Mouse (Mus musculus) lung, embryonic 16.5 days (tissue): ENCODE results near the gene Myd88. TPM values are rescaled to one million over a fixed set of nuclear protein-coding genes. Genes with fewer than 3 reads are reported as not detected.

Experiments
- ATAC-seq: fragments of 200-750 bp; cut with Nextera tagmentation; 2 replicates; pipeline ENCODE4 v1.8.0; 2017; ENCODE audit warnings: low read depth, mild to moderate bottlenecking, moderate library complexity
- H3K27ac ChIP-seq: fragments of 300-500 bp; sonication (generic); 2 replicates; pipeline ENCODE4 v1.5.1; 2014; ENCODE audit warnings: mild to moderate bottlenecking, control low read depth, low read length
- H3K27me3 ChIP-seq: fragments of 300-500 bp; sonication (generic); 2 replicates; pipeline ENCODE4 v1.6.1; 2014; ENCODE audit warnings: low read depth, low read length, mixed read lengths; ENCODE audit not compliant: control insufficient read depth, insufficient read depth
- H3K36me3 ChIP-seq: fragments of 300-500 bp; sonication (generic); 2 replicates; pipeline ENCODE4 v1.6.1; 2014; ENCODE audit warnings: low read length; ENCODE audit not compliant: control insufficient read depth, insufficient read depth
- H3K4me1 ChIP-seq: fragments of 300-500 bp; sonication (generic); replicated peaks from 2 replicates; pipeline ENCODE4 v1.6.1; 2014; ENCODE audit warnings: low read length, mixed read lengths; ENCODE audit not compliant: control insufficient read depth, insufficient read depth
- H3K4me2 ChIP-seq: fragments of 300-500 bp; sonication (generic); 2 replicates; pipeline ENCODE4 v1.6.1; 2014; ENCODE audit warnings: low read depth, low read length, control low read depth
- H3K4me3 ChIP-seq: fragments of 300-500 bp; sonication (generic); 2 replicates; pipeline ENCODE4 v1.5.1; 2014; ENCODE audit warnings: mild to moderate bottlenecking, low read length, control low read depth
- H3K9ac ChIP-seq: fragments of 300-500 bp; sonication (generic); 2 replicates; pipeline ENCODE4 v1.6.1; 2014; ENCODE audit warnings: low read length, control low read depth
- H3K9me3 ChIP-seq: fragments of 300-500 bp; sonication (generic); 2 replicates; pipeline ENCODE4 v1.6.1; 2016; ENCODE audit warnings: low read length; ENCODE audit not compliant: control insufficient read depth
- WGBS: fragments of 180-500 bp; shearing (Covaris S2); extraction: QIAGEN DNeasy Blood & Tissue Kit; methylation state at CpG from one replicate; pipeline ENCODE4 v1.1.7; 2014; 5-methylcytosine and 5-hydroxymethylcytosine counted together
- polyA plus RNA-seq: library from polyadenylated mRNA; unstranded; fragments of >200 nt; fragmentation: Nextera tagmentation; extraction: Ambion mirVana; gene quantifications from 2 replicates; pipeline ENCODE4 v1.2.1, GENCODE M21; 2015

Gene Myd88
- polyA plus RNA-seq, 1 experiment from 2014 or later: 36.5 TPM

DNA sequence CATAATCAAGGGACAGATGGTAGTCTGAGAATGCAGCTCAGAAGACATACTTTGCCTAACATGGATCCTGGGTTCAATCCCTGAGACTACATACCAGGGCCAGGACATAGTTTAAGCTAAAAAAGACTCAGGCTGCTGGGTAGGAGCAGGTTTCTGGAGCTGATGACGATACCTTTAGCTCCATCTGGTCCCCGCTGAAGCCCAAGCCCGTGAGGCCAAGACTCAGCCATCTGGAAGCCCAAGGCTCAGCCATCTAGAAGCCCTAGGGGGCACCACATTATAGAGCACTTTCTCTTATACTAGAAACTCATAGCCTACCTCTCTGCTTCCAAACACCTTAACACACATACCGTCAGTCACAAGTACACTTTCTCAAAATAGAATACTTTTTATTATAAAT lies 5.6 kb downstream of the Myd88 start:
- Histone ChIP-seq H3K36me3 (peaks cover 5% of the 10 kb centered on the region; the same call in 1 of the 2 replicates), H3K4me1 (peaks cover 15% of the 10 kb centered on the region), H3K27ac (no peak overlapping the region), H3K9ac (no peak overlapping the region), H3K27me3 (no peaks in the 10 kb centered on the region), H3K4me3 (no peak overlapping the region), H3K9me3 (no peaks in the 10 kb centered on the region), H3K4me2 (no peak overlapping the region)
- no peak for ATAC-seq
- WGBS: 73% methylated on average over 4 of the region's 4 CpGs

DNA sequence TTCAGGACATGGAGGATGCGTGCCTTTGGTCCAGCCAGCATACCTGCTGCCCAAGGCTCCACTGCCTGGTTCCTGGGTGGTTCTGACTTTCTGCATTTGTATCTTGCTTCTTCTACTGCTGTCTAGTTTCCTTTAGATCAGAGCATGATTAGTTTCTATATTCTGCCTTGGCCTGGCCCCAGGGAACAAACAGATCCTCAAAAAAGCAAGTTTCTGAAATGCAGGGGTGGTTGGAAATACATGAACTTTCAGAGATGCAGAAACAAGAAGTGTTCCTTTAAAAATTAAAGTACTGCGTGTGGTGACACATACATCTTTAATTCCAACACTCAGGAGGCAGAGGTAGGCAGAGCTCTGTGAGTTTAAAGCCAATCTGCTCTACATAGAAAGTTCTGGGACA lies 6.4 kb downstream of the Myd88 start:
- H3K36me3 ChIP-seq: peaks cover 5% of the 10 kb centered on the region; the same call in 1 of the 2 replicates
- ATAC-seq: no peak
- no peak overlapping the region for H3K4me3 ChIP-seq
- no peak overlapping the region for H3K9ac ChIP-seq
- no peaks in the 10 kb centered on the region for H3K27me3 ChIP-seq
- no peak overlapping the region for H3K4me2 ChIP-seq
- WGBS: 79% methylated on average over 2 of the region's 2 CpGs
- H3K27ac ChIP-seq: peak overlapping the region; percentile 9
- H3K4me1 ChIP-seq: peaks cover 11% of the 10 kb centered on the region; the same call in 1 of the 2 replicates
- no peaks in the 10 kb centered on the region for H3K9me3 ChIP-seq

DNA sequence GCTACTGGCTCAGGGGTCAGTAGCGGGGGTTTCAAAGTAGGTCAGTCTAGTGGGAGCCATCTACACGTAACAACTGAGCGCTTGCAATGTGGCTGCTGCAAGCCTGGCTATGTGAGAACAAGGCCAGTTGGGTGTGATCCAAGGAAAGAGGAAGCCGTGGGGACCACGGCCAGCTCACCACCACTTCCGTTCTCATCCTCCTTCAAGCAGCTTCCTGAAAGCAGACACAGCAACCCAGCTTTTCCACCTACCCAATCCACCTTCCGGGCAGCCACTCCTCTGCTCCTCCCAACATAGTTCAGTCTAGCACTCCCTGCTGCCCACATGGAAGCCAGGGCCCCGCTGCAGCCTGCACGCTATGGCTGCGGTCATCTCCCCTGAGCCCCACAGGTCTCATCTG lies 6.9 kb downstream of the Myd88 start:
- Histone ChIP-seq H3K4me2 (no peak overlapping the region), H3K27me3 (no peaks in the 10 kb centered on the region), H3K4me1 (peaks cover 11% of the 10 kb centered on the region; the same call in 1 of the 2 replicates), H3K27ac (peak overlapping the region; percentile 9), H3K36me3 (peaks cover 5% of the 10 kb centered on the region; the same call in 1 of the 2 replicates), H3K9ac (no peak overlapping the region), H3K4me3 (no peak overlapping the region), H3K9me3 (no peaks in the 10 kb centered on the region)
- 22% methylated on average over 10 of the region's 10 CpGs for WGBS
- peak; percentile 57 for ATAC-seq

DNA sequence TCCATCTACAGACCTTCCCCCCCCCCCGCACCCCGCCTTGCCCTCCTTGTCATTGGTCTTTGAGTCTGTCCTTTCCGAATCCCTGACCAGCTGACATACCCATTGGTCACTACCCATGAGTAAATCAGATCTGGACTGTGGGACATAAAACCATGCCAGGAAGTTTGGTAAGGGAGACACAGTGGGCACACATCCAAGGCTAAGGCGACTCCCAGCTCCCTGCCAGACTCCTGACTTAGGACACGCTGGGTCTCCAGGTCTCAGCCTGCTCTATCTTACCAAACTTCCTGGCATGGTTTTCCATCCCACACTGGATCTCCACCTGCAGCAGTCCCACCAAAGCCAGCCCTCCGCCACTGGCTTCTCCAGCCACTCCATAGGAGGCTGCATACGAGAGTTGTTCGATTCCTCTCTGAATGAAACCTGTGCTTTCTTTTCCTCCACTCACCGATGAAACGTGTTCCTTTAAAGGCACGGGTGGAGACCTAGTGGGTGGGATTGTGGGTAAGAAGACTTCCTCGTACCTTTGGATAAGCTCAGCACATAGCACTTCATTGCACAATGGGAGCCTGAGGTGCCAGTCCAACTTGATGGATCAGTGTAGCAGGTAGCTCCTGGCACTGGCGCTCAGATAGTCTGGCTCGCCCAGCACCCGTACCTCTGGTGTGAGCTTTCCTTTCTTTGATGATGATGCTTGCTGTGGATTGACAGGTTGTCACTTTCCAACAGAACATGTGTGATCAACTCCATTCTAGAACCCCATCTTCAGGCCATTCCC lies 10.8 kb downstream of the Myd88 start:
- peaks cover 8% of the 10 kb centered on the region; the same call in 1 of the 2 replicates for H3K4me1 ChIP-seq
- H3K27ac ChIP-seq: no peak overlapping the region
- no peaks in the 10 kb centered on the region for H3K27me3 ChIP-seq
- H3K4me3 ChIP-seq: no peak overlapping the region
- ATAC-seq: no peak
- no peak overlapping the region for H3K9ac ChIP-seq
- no peaks in the 10 kb centered on the region for H3K36me3 ChIP-seq
- 84% methylated on average over 15 of the region's 15 CpGs for WGBS
- no peak overlapping the region for H3K4me2 ChIP-seq
- H3K9me3 ChIP-seq: no peaks in the 10 kb centered on the region

- Histone ChIP-seq H3K9me3 (no peaks in the 10 kb centered on the region), H3K27me3 (no peaks in the 10 kb centered on the region), H3K9ac (no peak overlapping the region), H3K4me1 (no peaks in the 10 kb centered on the region), H3K4me3 (no peak overlapping the region), H3K27ac (no peak overlapping the region), H3K4me2 (no peak overlapping the region), H3K36me3 (no peaks in the 10 kb centered on the region)
- ATAC-seq: no peak
- WGBS: 72% methylated on average over 3 of the region's 3 CpGs
Observed at GRCm38 (mm10) chr9:119328488-119328887, 12.7 kb downstream of the Myd88 start.

- Histone ChIP-seq H3K9ac (no peak overlapping the region), H3K9me3 (no peaks in the 10 kb centered on the region), H3K4me2 (no peak overlapping the region), H3K4me3 (no peak overlapping the region), H3K27ac (no peak overlapping the region), H3K36me3 (no peaks in the 10 kb centered on the region), H3K4me1 (peaks cover 13% of the 10 kb centered on the region), H3K27me3 (no peaks in the 10 kb centered on the region)
- ATAC-seq: no peak
- 61% methylated on average over 1 of the region's 1 CpGs for WGBS
Observed at GRCm38 (mm10) chr9:119324130-119324529, 17.1 kb downstream of the Myd88 start.

GRCm38 (mm10) chr9:119323260-119323645 lies 18.0 kb downstream of the Myd88 start:
- Histone ChIP-seq H3K4me1 (peaks cover 13% of the 10 kb centered on the region), H3K9me3 (no peaks in the 10 kb centered on the region), H3K36me3 (no peaks in the 10 kb centered on the region), H3K9ac (peak overlapping the region; percentile 79), H3K27ac (peak overlapping the region; percentile 95), H3K27me3 (no peaks in the 10 kb centered on the region), H3K4me2 (peak overlapping the region; percentile 94), H3K4me3 (peak overlapping the region; percentile 91)
- ATAC-seq: no peak
- 3% methylated on average over 9 of the region's 9 CpGs for WGBS

DNA sequence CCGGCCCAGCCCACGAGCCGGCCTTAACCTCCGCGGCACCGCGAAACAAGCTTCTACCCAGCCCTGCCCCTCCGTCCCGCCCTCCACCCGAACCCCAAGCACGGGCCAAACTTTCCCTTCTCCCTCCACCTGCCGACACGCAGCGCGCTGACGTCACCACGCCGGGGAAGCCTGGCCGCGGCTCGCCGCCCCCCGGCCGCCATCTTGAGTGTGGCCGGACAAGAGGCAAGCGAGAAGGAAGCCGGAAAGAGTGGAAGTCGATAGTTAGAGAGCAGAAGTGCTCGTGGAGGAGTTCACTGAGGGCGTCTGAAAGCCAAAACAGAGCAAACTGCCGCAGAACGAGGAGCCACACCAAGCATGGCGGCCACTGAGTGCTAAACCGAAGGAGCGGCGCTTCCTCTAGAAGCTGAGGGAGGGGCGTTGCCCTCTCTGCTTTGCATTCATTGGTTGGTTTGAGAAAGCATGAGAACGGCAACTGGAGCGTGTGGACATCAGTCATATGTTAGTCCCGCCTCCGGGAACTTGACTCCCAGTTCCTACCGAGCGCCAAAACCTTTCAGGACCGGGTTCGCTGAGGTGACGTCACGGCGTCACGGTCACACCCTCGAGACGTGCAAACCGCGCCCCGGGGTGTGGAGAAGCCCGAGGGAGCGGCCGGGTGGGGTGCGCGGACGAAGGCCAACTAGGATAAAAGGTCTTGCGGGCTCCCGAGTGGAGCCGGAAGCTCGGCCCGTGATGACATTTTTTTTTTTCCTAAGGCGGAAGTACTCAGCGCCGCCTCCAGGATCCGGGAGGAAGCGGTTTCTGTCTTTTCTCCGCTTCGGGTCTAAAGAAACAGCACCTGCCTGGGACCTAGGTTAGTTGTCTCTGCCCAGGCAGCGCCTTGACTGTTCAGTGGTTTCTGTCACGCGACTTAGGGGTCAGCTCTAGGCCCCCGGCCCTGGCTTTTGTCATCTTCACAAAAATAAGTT lies 18.6 kb downstream of the Myd88 start, which contains the start of gene Oxsr1:
Gene Oxsr1, minus strand, starts transcription at position 139 of the 971 bp plus-strand sequence.
- WGBS: under 1% methylated on average over 75 of the region's 76 CpGs
- no peaks in the 10 kb centered on the region for H3K9me3 ChIP-seq
- peak; percentile 98 for ATAC-seq

More for the DNA sequence above, 18.6 kb downstream of the Myd88 start, which contains the start of gene Oxsr1:
- Histone ChIP-seq H3K4me2 (peak within 1 kb of the TSS; percentile 94), H3K4me3 (peak within 1 kb of the TSS; percentile 91), H3K4me1 (peaks cover 13% of the 10 kb centered on the region), H3K27me3 (no peaks in the 10 kb centered on the region), H3K27ac (peak within 1 kb of the TSS; percentile 95), H3K36me3 (no peaks in the 10 kb centered on the region), H3K9ac (peak within 1 kb of the TSS; percentile 88)
